23 mouse cellular contexts compared by ENCODE assay signal in the genomic region with DNA sequence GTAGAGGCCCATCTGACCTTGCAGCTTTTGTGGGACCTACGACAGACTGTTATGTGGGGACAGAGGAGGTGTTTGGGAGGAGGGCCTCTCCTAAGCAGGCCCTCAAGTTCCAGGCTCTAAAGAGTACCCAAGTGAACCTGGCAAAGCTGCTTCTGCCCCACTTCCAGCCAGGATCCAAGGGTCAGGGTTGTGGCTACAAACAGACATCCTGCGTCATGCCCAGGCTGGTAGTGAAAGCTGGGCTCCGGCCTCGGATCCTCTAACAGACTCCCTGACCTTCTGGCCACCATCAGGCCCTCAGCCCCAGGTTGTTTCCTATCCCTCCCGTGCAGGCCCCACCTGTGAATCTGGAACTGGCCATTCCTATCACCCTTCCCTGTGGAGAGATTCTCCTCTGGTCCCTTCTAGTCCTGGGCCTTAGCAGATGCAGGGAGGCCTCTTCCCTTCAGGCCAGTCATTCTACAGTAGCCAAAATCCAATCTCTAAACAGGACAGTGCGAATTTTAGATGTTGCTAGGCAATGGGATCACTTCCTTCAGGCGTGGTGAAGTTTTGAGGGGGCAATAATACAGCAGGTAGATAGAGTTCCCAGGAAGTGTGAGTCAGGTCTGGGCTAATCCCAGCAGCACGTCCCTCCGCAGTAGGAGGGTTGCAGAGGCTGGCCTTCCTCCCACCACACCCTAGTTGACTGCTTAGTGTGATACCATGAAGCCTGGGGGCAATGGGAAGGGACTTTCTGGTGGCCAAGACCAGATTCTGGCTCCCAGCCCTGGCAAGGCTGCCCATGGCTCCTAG.
A peak's percentile ranks its signal among the peaks of the same experiment; 100 is the strongest.
DNase-seq lines count a peak whose midpoint lies in the region; ATAC-seq and TF ChIP-seq lines count a peak whose summit lies in the region.
"Had no signal": no experiment of that assay in that cellular context is flagged by ENCODE, and none has a peak within 500 bp of the region (broad histone marks: within the 10 kb centered on the region; RNA-seq: fewer than 3 reads in every experiment).

No protein-coding gene starts in this region.

- H3K9ac ChIP-seq in heart, adult 2 months (ENCODE audit: low read depth, low read length): no peak overlapping the region
- H3K9ac ChIP-seq in liver, adult 2 months (ENCODE audit: low read depth, low read length): no peak overlapping the region
- no peak overlapping the region for H3K9ac ChIP-seq in liver, postnatal 0 days (replicated peaks)
- H3K9ac ChIP-seq: embryonic facial prominence, embryonic 13.5 days; forebrain, embryonic 12.5 days; forebrain, postnatal 0 days; kidney, embryonic 15.5 days; midbrain, embryonic 13.5 days had no signal

- H3K79me2 ChIP-seq in heart, adult 2 months (replicated peaks; ENCODE audit: control insufficient read depth, insufficient read depth, low read length): no peaks in the 10 kb centered on the region
- no peaks in the 10 kb centered on the region for H3K79me2 ChIP-seq in liver, adult 2 months (ENCODE audit: control insufficient read depth, insufficient read depth, low read length)

- no peaks in the 10 kb centered on the region for H3K9me3 ChIP-seq in liver, postnatal 0 days (ENCODE audit: low read length)
- no peaks in the 10 kb centered on the region for H3K9me3 ChIP-seq in limb, embryonic 10.5 days (replicated peaks)
- H3K9me3 ChIP-seq: embryonic facial prominence, embryonic 13.5 days; forebrain, embryonic 12.5 days; kidney, embryonic 15.5 days; midbrain, embryonic 13.5 days had no signal

- no peak for TF ChIP-seq EP300 in heart, adult 2 months (IDR thresholded peaks at IDR 0.05; ENCODE audit: insufficient read depth, low read depth, low read length)
- no peak for TF ChIP-seq EP300 in liver, postnatal 0 days (IDR thresholded peaks at IDR 0.05; ENCODE audit: low read depth)

- H3K36me3 ChIP-seq in heart, adult 2 months (ENCODE audit: control insufficient read depth, insufficient read depth, low read length): no peaks in the 10 kb centered on the region
- no peaks in the 10 kb centered on the region for H3K36me3 ChIP-seq in liver, adult 2 months (ENCODE audit: control insufficient read depth, insufficient read depth, low read length)
- no peaks in the 10 kb centered on the region for H3K36me3 ChIP-seq in liver, postnatal 0 days (replicated peaks; ENCODE audit: insufficient read depth, low read length)
- H3K36me3 ChIP-seq in limb, embryonic 10.5 days: no peaks in the 10 kb centered on the region
- H3K36me3 ChIP-seq: embryonic facial prominence, embryonic 13.5 days; forebrain, embryonic 12.5 days; kidney, embryonic 15.5 days; midbrain, embryonic 13.5 days had no signal

- H3K27ac ChIP-seq in heart, adult 2 months: peak overlapping the region; percentile 28
- H3K27ac ChIP-seq in liver, adult 2 months (replicated peaks; ENCODE audit: insufficient read depth, low read depth, low read length): peak overlapping the region; percentile 21; the same call in 1 of the 2 replicates
- no peak overlapping the region for H3K27ac ChIP-seq in liver, postnatal 0 days (ENCODE audit: low read depth)
- peak overlapping the region; percentile 50; the same call in 1 of the 2 replicates for H3K27ac ChIP-seq in limb, embryonic 10.5 days
- H3K27ac ChIP-seq: embryonic facial prominence, embryonic 13.5 days; forebrain, embryonic 12.5 days; hindbrain, postnatal 0 days; kidney, embryonic 15.5 days; midbrain, embryonic 13.5 days had no signal

- intact Hi-C loops in heart, adult 2 months (cut with DNase I): no loop called here
- intact Hi-C loops in heart, postnatal 10 days (cut with DNase I): no loop called here

- no peak overlapping the region for H3K4me3 ChIP-seq in heart, adult 2 months
- no peak overlapping the region for H3K4me3 ChIP-seq in liver, adult 2 months (ENCODE audit: insufficient read depth, low read depth, low read length)
- no peak overlapping the region for H3K4me3 ChIP-seq in liver, postnatal 0 days (ENCODE audit: low read depth, low read length)
- no peak overlapping the region for H3K4me3 ChIP-seq in limb, embryonic 10.5 days
- H3K4me3 ChIP-seq: embryonic facial prominence, embryonic 13.5 days; forebrain, embryonic 12.5 days; kidney, embryonic 15.5 days; megakaryocyte, embryonic 14.5 days; midbrain, embryonic 13.5 days had no signal

- no peak for DNase-seq in heart, adult 2 months
- DNase-seq in heart, postnatal 10 days: no peak
- DNase-seq in liver, adult 2 months (ENCODE audit: extremely low read depth, low read depth, low spot score): peak; percentile 90
- DNase-seq in liver, postnatal 0 days: no peak
- DNase-seq in limb, embryonic 10.5 days (ENCODE audit: low spot score): no peak
- DNase-seq: adrenal gland, postnatal 36 days; B cell, adult 2 months; cerebellum, adult 9-11 months; embryo, embryonic 11 days; forebrain, postnatal 0 days; gastrocnemius, postnatal 10 days; lung, postnatal 36 days; thymus, postnatal 4 days had no signal

- H3K4me2 ChIP-seq in liver, postnatal 0 days (ENCODE audit: low read depth, low read length): no peak overlapping the region
- H3K4me2 ChIP-seq: embryonic facial prominence, embryonic 13.5 days; forebrain, embryonic 12.5 days; heart, embryonic 11.5 days; kidney, embryonic 15.5 days; liver, embryonic 11.5 days; midbrain, embryonic 13.5 days had no signal

- peaks cover 14% of the 10 kb centered on the region for H3K4me1 ChIP-seq in heart, adult 2 months (ENCODE audit: control insufficient read depth, insufficient read depth, low read length)
- peaks cover 11% of the 10 kb centered on the region for H3K4me1 ChIP-seq in liver, adult 2 months (ENCODE audit: control insufficient read depth, insufficient read depth, low read length)
- H3K4me1 ChIP-seq in liver, postnatal 0 days (ENCODE audit: insufficient read depth): peaks cover 2% of the 10 kb centered on the region; the same call in 1 of the 2 replicates
- H3K4me1 ChIP-seq in limb, embryonic 10.5 days: peaks cover 20% of the 10 kb centered on the region
- H3K4me1 ChIP-seq: forebrain, embryonic 12.5 days; midbrain, embryonic 13.5 days had no signal

- no peaks in the 10 kb centered on the region for H3K27me3 ChIP-seq in heart, adult 2 months (ENCODE audit: control insufficient read depth, insufficient read depth, low read length)
- no peaks in the 10 kb centered on the region for H3K27me3 ChIP-seq in liver, adult 2 months (ENCODE audit: control insufficient read depth, insufficient read depth, low read length)
- no peaks in the 10 kb centered on the region for H3K27me3 ChIP-seq in liver, postnatal 0 days (ENCODE audit: insufficient read depth, low read length)
- H3K27me3 ChIP-seq in limb, embryonic 10.5 days (ENCODE audit: low read depth, poor library complexity, severe bottlenecking): no peaks in the 10 kb centered on the region
- H3K27me3 ChIP-seq: embryonic facial prominence, embryonic 13.5 days; forebrain, embryonic 12.5 days; kidney, embryonic 15.5 days; megakaryocyte, embryonic 14.5 days; midbrain, embryonic 13.5 days had no signal

- TF ChIP-seq CTCF in heart, adult 2 months (IDR thresholded peaks at IDR 0.05): no peak
- TF ChIP-seq CTCF in liver, adult 2 months (IDR thresholded peaks at IDR 0.05; ENCODE audit: low read depth, low read length): no peak
- no peak for TF ChIP-seq CTCF in liver, postnatal 0 days (IDR thresholded peaks at IDR 0.05; ENCODE audit: low read depth)

- no peak for ATAC-seq in liver, postnatal 0 days
- no peak for ATAC-seq in megakaryocyte, adult 5-6 weeks (ENCODE audit: poor library complexity, severe bottlenecking)
- ATAC-seq: forebrain, postnatal 0 days; hindbrain, postnatal 0 days; intestine, postnatal 0 days; midbrain, embryonic 13.5 days had no signal

- WGBS in heart, adult 2 months: 76% methylated on average over 9 of the region's 9 CpGs
- WGBS in liver, adult 2 months: 63% methylated on average over 9 of the region's 9 CpGs
- 72% methylated on average over 9 of the region's 9 CpGs for WGBS in liver, postnatal 0 days (ENCODE audit: insufficient replicate concordance)
- WGBS in limb, embryonic 10.5 days: 88% methylated on average over 9 of the region's 9 CpGs

- TF ChIP-seq POLR2A in heart, adult 2 months (IDR thresholded peaks at IDR 0.05; ENCODE audit: insufficient read depth, low read depth, low read length): no peak
- TF ChIP-seq POLR2A in liver, adult 2 months (IDR thresholded peaks at IDR 0.05; ENCODE audit: extremely low read depth, insufficient read depth, low read length): no peak
